Mouse (Mus musculus): ENCODE data around the gene Metap1d.

Gene Metap1d

GRCm38 (mm10) chr2:71544391-71545285 lies 91.6 kb downstream of the Metap1d start:
- DNase-seq (ENCODE audit: low spot score): no peak

DNA sequence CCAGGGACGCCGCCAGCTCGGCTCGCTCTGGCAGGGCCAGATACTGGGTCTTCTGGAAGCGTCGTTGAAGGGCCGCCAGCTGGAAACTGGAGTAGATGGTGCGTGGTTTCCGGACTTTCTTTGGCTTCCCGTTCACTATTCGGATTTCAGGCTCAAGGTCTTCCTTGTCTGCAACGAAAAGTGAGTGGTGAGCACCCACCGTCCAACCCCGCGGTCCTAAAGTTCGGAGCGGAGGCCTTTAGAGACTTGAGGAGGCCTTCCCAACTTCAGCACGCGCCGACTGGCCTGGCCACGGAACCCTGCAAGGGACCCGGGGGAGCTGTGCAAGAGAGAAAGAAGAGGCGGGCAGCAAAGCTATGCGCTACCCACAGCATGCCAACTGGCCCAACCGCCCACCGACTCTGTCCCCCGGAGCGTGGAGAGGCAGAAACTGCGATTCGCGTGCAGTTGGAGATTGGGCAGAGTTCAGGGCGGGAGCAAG lies 92.4 kb downstream of the Metap1d start:
- peak; percentile 20 for DNase-seq (ENCODE audit: low spot score)

- peak; percentile 44 for DNase-seq (ENCODE audit: low spot score)
These were observed 93.0 kb downstream of the Metap1d start for GRCm38 (mm10) chr2:71545882-71546639.

GRCm38 (mm10) chr2:71546640-71547071 lies 93.6 kb downstream of the Metap1d start, which contains the start of gene Dlx2:
TSS of gene Dlx2 (minus strand) at chr2:71546754.
- DNase-seq (ENCODE audit: low spot score): no peak

DNA sequence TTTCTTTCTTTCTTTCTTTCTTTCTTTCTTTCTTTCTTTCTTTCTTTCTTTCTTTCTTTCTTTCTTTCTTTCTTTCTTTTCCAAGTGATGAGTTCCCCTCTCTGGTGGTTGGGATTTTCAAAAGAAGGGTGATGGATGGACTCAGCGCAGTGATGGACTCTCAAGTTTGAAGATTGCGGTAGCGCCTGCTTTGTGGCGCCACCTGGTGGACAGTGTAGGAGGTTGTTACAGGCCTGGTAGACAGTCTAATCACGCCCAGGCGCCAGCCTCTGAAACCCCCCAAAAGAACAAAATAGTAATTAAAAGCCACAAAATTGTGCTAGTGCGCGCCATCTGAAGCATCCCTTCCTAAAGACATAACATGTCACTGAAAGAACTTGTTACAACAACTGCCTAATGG lies 94.8 kb downstream of the Metap1d start:
- peak; percentile 90 for DNase-seq (ENCODE audit: low spot score)

DNA sequence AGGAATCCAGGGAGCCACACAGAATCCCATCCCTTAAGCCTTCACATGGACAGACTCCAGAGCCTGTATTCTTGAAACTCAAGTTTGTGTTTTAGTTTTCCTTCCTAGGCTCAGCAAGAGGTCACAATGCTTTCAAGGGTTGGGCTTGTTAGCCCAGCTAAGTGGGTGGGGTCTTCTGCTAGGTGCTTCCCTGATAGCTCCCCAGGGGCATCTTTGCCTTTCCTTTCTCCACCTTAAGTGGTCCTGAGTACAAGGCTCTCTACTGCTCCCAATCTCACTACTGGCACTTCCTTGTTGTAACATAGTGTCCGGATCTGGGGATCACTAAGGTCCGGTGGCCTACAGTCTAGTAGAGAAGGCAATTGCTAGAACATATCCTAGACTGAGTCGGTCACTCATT lies 97.3 kb downstream of the Metap1d start:
- no peak for DNase-seq (ENCODE audit: low spot score)

DNA sequence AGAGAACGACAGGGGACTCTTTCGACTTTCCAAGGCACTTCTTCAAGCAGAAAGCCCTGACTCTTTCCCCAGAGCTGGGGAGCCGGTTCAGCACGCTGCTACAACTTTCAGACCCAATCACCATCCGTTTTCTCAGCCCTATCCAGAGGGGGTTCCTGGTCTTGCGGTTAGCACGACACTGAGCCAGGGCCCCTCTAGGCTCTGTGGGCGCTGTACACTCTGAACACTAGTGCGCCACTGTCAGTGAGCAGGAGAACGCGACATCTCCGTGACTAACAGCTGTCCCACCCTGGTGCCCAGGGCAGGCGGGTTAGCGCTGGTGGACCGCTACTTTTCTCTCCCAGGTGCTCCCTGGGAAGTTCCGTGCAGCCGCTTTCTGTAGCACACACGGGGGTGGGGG lies 98.6 kb downstream of the Metap1d start:
- DNase-seq (ENCODE audit: low spot score): no peak

DNA sequence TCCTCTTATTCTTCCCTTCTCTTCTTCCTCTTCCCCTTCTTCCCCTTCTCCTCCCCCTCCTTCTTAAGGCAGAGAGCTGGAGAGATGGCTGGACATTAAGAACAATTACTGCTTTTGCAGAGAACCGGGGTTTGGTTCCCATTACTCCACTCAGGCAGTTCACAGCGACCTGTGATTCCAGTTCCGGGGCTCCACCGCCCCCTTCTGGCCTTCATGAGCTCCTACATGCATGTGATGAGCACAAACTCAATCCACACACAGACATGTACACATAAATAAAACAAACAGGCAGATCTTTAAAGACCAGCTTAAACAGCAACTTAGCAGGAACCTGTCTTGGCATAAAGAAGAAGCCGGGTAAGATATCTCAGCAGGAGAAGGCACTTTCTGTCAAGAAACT lies 103.0 kb downstream of the Metap1d start:
- DNase-seq (ENCODE audit: low spot score): no peak

- no peak for DNase-seq (ENCODE audit: low spot score)
These were observed 113.4 kb downstream of the Metap1d start for GRCm38 (mm10) chr2:71566466-71566865.

DNA sequence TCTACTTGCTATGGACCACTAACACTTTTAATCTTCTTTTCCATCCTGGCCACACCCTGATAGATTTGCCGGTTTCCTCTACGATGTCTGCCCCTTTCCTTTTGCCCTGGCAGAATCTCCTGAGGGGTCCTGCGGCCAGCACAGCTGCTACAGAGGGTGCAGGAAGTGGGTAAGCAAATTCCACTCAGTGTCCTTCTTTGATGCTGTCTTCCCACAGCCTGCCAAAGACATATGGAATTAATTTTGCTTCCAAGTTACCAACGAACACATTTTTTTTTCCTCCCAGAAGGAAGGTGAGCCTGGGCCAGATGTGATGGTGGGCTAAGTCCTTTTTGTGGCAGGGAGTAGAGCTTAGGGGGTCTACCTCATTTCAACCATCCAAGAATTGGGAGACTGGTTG lies 120.7 kb downstream of the Metap1d start:
- no peak for DNase-seq (ENCODE audit: low spot score)

Measured in adipocyte (in vitro differentiated cells).